ENCODE assay signal across 11 mouse cellular contexts in the genomic region with DNA sequence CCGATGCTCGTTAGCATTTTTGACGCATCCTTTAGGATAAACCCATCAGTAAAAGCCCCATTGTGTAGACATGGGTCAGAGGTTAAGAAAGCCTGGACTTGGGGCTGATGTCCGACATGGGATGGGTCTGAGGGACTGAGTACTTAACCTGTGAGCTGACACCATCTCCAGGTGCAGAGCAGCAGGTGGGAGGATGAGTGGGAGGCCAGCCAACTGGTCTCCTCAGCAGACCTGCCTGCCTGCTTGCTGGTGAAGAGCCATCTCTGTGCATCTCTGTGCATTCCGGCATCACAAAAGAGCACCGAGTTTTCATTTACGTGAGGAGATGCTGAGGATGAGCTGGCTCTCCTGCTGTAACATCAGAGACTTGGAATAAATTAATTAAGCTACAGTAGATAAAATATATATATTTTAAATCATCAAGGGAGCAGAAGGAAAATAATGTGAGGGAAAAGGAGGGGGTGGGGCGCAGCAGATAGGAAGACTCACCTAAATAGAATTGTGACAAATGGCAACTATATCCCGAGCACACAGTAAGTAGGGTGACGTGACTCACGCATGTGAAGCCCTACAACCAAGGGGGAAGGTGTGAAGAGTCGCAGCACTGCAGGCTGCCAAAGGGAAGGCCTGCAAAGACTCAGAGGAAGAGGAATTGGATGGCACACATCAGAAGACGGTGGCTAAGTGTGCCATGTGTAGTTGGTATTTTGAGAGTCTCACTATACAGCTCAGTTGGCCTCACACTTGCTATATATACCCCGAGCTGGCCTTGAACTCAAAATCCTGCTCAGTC.
DNase-seq lines count a peak whose midpoint lies in the region.
"Had no signal": no experiment of that assay in that cellular context is flagged by ENCODE, and none has a peak within 500 bp of the region (broad histone marks: within the 10 kb centered on the region; RNA-seq: fewer than 3 reads in every experiment).

No protein-coding gene starts in this region.

- intact Hi-C loops in gastrocnemius, postnatal 14 days (cut with DNase I; ENCODE audit: low total_unique reads): no loop called here

- peak; percentile 58 to 70 for DNase-seq in left cerebral cortex, adult 18-20 months (ENCODE audit: low spot score in 2 of 2)
- DNase-seq in left cerebral cortex, adult 11 months (ENCODE audit: low spot score): no peak
- DNase-seq in cerebellum, postnatal 14 days: peak; percentile 95 to 96
- peak; percentile 40 to 73 for DNase-seq in left cerebral cortex, adult 9 months (ENCODE audit: low spot score in 2 of 2)
- DNase-seq in right cerebral cortex, postnatal 36 days (ENCODE audit: low spot score in 2 of 2): peak; percentile 65 to 71
- DNase-seq in embryo, embryonic 9.5 days (ENCODE audit: extremely low spot score): no peak
- DNase-seq in gastrocnemius, postnatal 14 days: no peak
- DNase-seq in adrenal gland, adult (ENCODE audit: inconsistent age in 2 of 2, low spot score in 1 of 2): no peak
- DNase-seq: gastrocnemius, adult 2 months; kidney, adult 9 months; thymus, postnatal 4 days had no signal

Comparison
In these comparisons a context has a peak if more than half of its experiments do, and no peak if none do; other contexts are left out.
1. DNase-seq: peak in left cerebral cortex, adult 18-20 months (2 of 2), cerebellum, postnatal 14 days (2 of 2), left cerebral cortex, adult 9 months (2 of 2) and right cerebral cortex, postnatal 36 days (2 of 2); none in left cerebral cortex, adult 11 months (single experiment), embryo, embryonic 9.5 days (single experiment), gastrocnemius, postnatal 14 days (single experiment) and adrenal gland, adult (0 of 2).